Mouse (Mus musculus) embryo, embryonic 11 days (tissue): ENCODE measurements around the gene Tymp.
A peak's percentile ranks its signal among the peaks of the same experiment; 100 is the strongest.

Experiments
- DNase-seq: peaks from one replicate; pipeline ENCODE4 v3.0.0-alpha.2; 2015

Tymp gene

DNA sequence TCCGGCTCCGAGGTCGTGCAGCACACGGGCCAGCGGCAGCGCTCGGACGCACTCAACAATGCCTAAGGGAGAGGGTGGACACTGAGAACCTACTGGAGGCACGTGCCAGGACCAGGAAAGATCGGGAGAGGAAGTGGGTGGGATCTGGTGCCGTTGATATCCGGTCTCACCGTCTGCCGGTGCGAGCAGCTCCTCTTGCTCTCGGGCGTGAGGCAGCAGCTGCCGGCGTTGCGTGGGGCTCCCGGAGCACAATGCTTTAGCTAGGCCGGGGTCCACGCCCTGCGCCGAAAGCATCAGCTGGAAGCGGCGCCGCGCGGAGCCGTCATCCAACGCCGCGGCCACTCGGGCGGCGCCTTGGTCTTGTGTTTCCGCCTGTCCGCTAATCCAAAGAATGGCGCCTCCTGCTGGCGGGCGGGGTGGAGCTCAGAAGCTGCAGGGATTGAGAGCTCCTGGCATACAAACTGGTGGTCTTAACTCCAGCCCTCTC lies 3.0 kb downstream of the Tymp start, which contains the start of gene Sco2:
TSS of gene Sco2 (minus strand) at position 85 of the 487 bp plus-strand sequence.
- peak; percentile 95 for DNase-seq

DNA sequence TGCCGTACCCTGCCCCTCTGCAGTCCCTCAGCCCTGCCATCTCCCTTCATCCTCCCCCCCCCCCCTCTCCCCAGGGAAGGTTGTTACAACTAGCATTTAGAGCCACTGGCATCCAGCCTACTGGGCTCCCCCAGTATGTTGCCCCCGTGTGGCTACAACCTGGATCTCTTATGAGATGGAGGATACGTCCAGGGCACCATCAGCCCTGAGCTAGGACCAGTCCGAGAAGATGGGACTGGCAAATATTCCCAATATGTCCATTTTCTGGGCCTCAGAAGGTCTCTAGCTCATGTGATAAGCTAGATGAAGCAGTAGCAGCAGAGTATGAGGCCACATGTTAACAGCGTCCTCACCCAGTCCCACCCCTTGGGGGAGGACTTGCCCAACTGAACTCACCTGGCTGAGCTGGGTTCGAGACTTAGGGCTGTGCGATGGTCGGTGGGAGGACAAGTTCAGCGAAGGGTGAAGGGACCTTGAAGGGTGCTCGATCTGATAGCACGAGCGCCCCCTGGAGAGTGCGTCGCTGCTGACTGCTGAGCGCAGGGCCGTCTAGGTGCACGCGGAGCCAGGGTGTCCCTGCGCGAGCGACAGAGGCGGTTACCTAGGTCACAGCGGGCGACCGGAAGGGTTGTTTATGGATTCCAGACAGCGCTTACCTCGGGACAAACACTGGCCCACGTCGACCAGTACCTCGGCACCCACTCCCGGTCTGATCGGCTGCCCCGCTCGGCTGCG lies 3.6 kb downstream of the Tymp start:
- DNase-seq: peak; percentile 89

DNA sequence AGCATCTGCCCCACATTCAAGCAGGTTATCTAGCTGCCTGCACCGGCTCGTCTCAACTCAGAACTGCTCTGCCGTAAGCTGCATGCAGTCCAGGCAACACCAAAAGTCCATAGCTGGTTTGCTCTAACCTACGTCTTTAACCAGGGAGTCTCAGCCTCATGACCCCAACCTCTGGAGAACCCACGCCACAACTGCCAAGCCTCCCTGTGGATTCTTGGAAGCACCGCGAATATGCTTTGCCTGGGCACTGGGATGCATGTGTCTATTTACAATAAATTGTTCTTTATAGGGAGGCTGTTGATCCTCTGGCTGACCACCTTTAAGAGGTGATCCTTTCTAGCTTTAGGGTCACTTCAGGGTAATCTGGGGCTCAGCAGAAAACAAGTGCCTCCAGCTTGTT lies 4.3 kb downstream of the Tymp start:
- DNase-seq: no peak

GRCm38 (mm10) chr15:89372068-89372467 lies 4.8 kb downstream of the Tymp start:
- no peak for DNase-seq

GRCm38 (mm10) chr15:89365141-89365551 lies 11.7 kb downstream of the Tymp start:
- DNase-seq: no peak

DNA sequence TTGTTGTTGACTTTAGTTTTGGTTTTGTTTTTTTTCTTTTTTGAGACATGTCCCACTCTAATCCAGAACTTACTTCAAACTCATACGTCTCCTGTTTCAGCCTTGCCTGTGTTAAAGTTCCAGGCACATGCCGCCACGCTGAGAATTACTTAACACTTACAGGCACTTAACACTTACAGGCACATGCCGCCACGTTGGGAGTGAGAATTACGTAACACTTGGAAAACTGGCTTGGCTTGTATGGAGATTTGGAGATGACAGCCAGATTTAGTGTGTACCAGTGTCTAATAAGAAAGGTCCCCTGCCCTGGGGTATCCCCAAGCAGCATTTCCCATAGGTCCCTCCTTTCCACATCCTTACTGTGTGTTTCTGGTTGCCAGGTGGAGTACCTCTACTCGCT lies 13.8 kb downstream of the Tymp start:
- DNase-seq: no peak

- no peak for DNase-seq
These were observed 18.1 kb downstream of the Tymp start for GRCm38 (mm10) chr15:89358784-89359183.

DNA sequence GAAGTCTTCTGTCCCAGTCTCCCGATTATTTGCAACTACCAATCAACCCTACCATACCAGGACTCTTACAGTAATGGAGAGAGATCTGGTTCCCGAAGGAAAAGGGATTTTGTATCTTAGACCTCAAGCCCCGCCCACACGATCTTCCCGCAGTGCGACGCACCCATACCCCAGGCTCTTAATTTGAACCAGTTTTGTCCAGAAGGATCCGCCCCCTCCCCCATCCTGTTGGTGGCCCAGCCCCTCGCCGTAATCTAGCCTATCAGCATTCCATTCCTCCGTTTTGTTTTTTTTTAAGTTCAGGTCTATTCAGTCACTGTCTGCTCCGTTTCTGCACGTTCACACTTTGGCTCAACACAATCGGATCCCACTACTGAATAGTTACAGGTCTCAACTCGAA lies 20.5 kb downstream of the Tymp start:
- peak; percentile 97 for DNase-seq

DNA sequence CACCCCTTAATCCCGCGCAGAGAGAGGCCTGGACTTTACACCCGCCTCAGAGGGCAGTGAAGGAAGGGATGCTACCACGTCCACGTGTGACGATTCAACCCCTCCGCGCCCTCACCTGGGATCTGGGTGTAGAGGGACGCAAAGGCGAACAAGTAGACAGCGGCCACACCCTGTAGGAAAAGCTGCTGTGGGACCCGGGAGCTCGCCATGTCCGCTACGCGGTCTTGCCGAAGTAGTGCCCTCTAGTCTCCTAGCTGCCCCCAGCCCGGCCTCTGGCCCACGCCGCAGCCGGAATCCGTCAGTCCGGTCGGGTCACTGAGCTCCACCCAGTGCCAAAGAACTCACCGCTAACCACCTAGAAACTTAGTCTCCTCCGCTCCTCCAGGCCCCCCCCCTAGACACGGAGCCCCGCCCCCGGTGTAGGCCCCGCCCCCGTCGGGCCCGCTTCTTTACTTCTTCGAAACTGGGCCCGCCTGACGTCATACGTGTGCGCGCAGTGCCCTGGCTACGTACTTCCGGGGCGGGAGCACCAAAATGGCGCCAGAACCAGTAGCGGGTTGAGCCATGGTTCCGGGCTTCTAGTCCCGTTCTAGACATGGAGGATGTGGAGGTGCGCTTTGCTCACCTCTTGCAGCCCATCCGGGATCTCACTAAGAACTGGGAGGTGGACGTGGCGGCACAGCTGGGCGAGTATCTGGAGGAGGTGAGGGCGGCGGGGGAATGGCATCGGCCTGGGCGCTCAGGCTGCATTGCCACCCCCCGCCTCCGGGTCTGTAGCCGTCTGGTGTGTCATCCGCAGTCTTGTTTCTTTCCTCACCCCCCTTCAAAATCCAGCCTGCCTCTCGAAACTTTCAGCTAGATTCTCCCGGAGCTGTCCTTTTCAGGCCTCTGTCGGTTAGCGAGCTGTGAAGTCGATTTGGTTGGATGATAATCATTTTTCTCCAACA lies 21.3 kb downstream of the Tymp start, which contains the start of the genes Lmf2 and Ncaph2:
TSS of gene Lmf2 (minus strand) at position 419 of the 947 bp plus-strand sequence.
TSS of gene Ncaph2 (plus strand) at position 479 of the 947 bp plus-strand sequence.
- peak; percentile 98 for DNase-seq

DNA sequence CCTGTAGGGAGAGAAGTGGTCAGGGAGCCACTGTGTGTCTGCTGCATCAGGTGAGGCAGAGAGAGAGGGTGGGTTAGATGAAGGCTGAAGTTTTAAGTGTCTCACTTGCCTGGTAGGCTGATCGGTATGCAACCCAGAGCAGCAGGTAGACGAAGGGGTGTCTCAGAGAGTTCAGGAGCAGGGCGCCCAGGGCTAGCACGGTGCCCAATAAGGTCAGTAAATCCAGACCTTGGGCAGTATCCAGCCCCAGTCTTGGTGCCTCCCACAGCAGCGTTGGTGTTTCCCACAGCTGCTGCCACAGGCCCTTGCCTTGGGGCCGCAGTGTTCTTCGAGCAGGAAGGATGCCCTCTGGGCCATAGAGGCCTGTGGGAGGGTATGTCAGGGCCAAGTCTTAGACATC lies 22.4 kb downstream of the Tymp start:
- DNase-seq: no peak

- DNase-seq: no peak
These were observed 23.0 kb downstream of the Tymp start for GRCm38 (mm10) chr15:89353837-89354236.

DNA sequence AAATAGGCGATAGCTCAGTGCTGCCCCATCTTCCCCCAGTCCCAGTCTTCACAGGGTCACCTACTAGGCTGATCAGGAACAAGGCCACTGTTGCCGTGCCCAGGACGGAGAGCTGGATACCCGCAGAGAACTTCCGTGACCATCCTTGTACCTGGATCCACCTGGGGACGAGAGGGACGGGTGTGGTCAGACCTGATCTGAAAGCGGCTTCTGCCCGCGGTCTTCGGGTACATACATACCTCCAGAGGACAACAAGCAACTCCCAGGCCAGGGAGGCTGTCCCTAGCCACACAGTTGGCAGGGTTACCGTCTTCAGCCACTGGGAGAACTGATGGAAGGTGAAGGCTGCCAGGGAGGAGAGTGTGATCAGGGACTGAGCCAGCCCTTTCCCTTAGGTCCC lies 24.0 kb downstream of the Tymp start:
- no peak for DNase-seq

- no peak for DNase-seq
These were observed 24.8 kb downstream of the Tymp start for GRCm38 (mm10) chr15:89352054-89352453.

GRCm38 (mm10) chr15:89351302-89351701 lies 25.5 kb downstream of the Tymp start:
- no peak for DNase-seq

DNA sequence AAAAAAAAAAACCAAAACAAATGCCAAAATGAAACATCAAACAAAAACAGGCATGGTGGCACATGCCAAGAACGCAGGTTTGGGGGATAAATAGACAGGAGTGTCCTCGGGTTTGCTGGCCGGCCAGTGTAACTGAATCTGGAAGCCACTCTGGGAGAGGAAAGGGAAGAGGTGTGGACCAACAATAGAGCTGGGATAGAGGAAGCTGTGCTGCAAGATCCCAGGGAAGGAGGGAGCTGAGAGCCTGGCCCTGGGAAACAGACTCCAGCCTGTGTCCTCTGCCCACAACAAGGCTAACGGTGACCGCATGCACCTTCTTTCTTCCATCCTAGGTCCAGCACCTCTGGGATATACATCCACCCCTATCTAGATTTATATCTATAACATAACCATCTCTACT lies 26.4 kb downstream of the Tymp start:
- no peak for DNase-seq

DNA sequence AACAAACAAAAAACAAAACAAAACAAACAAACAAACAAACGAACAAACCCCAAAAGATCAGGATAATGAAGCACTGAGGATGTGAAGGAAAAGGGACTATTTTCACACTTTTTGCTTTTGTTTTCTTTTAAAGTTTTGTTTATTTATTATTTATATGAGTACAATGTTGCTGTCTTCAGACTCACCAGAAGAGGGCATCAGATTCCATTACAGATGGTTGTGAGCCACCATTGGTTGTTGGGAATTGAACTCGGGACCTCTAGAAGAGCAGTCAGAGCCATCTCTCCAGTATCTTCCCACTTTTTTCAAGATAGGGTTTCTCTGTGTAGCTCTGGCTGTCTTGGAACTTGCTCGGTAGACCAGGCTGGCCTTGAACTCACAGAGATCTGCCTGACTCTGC lies 33.5 kb downstream of the Tymp start:
- no peak for DNase-seq

DNA sequence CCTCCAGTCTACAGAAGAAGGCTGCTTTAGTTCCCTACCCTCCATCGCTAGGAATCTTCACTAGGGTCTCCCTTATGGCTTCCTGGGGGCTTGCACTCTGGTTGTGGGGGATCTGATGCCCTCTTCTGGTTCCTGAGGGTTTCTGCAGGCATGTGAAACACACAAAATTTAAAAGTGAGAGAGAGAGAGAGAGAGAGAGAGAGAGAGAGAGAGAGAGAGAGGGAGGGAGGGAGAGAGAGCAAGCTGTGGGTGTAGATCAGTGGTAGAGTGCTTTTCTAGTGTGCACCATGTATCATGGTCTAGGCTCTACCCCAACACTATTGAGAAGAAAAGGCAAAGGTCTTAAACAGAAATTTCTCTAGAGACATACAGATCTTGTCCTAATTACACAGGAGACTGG lies 35.2 kb downstream of the Tymp start:
- no peak for DNase-seq

- no peak for DNase-seq
These were observed 36.7 kb downstream of the Tymp start for GRCm38 (mm10) chr15:89340136-89340535.

- DNase-seq: no peak
These were observed 37.1 kb downstream of the Tymp start for GRCm38 (mm10) chr15:89339696-89340095.

DNA sequence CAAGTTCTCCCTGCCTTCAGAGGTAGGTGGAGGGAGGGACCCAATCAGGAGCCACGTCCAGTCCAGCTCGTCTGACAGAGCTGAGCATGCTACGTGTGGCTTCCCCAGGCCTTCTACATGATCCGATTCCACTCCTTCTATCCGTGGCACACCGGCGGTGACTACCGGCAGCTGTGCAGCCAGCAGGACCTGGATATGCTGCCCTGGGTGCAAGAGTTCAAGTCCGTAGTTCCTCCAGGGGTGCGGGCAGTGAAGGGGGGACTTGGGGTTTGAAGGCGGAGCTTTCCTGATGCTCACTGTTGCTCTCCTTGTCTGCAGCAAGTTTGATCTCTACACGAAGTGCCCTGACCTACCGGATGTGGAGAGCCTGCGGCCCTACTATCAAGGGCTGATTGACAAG lies 40.4 kb downstream of the Tymp start:
- no peak for DNase-seq

- DNase-seq: no peak
These were observed 41.9 kb downstream of the Tymp start for GRCm38 (mm10) chr15:89334774-89335537.

- DNase-seq: no peak
These were observed 42.6 kb downstream of the Tymp start, which contains the start of gene Miox for GRCm38 (mm10) chr15:89334271-89334670. TSS of gene Miox (plus strand) at chr15:89334398.

GRCm38 (mm10) chr15:89326441-89326840 lies 50.4 kb downstream of the Tymp start:
- DNase-seq: no peak
